ENCODE assay signal across 21 mouse cellular contexts in the genomic region with DNA sequence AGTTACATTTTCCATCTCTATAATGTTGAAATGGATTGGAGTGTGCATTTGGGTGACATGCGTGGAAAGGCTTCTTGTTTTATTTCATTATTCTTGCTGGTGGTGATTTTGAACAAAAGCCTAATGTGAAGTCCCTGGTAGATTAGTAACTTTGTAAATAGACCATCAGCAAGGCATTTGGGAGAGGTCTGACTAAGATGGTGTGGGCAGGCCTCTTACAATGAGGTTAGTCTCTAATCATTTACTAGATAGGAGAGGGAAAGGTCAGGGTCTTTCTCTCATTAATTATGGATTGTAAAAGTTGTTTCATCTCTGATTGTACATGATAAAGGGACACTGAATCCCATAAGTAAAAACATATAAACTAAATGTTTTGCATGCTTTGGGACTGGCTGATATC.
"Had no signal": no experiment of that assay in that cellular context is flagged by ENCODE, and none has a peak within 500 bp of the region (broad histone marks: within the 10 kb centered on the region; RNA-seq: fewer than 3 reads in every experiment).

No protein-coding gene starts in this region.

- H3K4me2 ChIP-seq: lung, embryonic 15.5 days; midbrain, embryonic 11.5 days; neural tube, embryonic 13.5 days; neural tube, embryonic 15.5 days had no signal

- H3K27ac ChIP-seq: lung, embryonic 15.5 days; macrophage; neural tube, embryonic 13.5 days; neural tube, embryonic 15.5 days had no signal

- H3K9me3 ChIP-seq: lung, embryonic 15.5 days; megakaryocyte, embryonic 14.5 days; neural tube, embryonic 13.5 days; neural tube, embryonic 15.5 days had no signal

- DNase-seq: lung, adult 2 months; lung, postnatal 14 days; lung, postnatal 36 days; midbrain, embryonic 14.5 days; retina, postnatal 1 day; right cerebral cortex, adult 18-20 months; right cerebral cortex, postnatal 25 days; right cerebral cortex, postnatal 4 days; spleen, adult 18-20 months; thymus, adult 18-20 months; thymus, postnatal 14 days; thymus, postnatal 36 days had no signal

- H3K4me1 ChIP-seq: lung, embryonic 15.5 days; megakaryocyte, embryonic 14.5 days; neural tube, embryonic 13.5 days; neural tube, embryonic 15.5 days had no signal

- ATAC-seq: lung, postnatal 0 days; midbrain, embryonic 16.5 days had no signal

- H3K9ac ChIP-seq: lung, embryonic 15.5 days; neural tube, embryonic 13.5 days; neural tube, embryonic 15.5 days had no signal

- H3K27me3 ChIP-seq: lung, embryonic 15.5 days; megakaryocyte, embryonic 14.5 days; neural tube, embryonic 13.5 days; neural tube, embryonic 15.5 days had no signal

- H3K4me3 ChIP-seq: lung, embryonic 15.5 days; megakaryocyte, embryonic 14.5 days; myocyte; neural tube, embryonic 13.5 days; neural tube, embryonic 15.5 days had no signal

- H3K36me3 ChIP-seq: lung, embryonic 15.5 days; neural tube, embryonic 13.5 days; neural tube, embryonic 15.5 days had no signal
